Mouse (Mus musculus): Measurements from ENCODE around the gene Hist2h2aa1. TPM values are rescaled to one million over a fixed set of nuclear protein-coding genes. Genes with fewer than 3 reads are reported as not detected.
"Not testable (repeated sequence)": the region's sequence is repeated elsewhere in the genome, so short reads cannot be mapped to it uniquely, and the experiment has no call there.

The Hist2h2aa1 gene
- polyA plus RNA-seq, 1 experiment from 2014 or later, result 14.6 TPM

DNA sequence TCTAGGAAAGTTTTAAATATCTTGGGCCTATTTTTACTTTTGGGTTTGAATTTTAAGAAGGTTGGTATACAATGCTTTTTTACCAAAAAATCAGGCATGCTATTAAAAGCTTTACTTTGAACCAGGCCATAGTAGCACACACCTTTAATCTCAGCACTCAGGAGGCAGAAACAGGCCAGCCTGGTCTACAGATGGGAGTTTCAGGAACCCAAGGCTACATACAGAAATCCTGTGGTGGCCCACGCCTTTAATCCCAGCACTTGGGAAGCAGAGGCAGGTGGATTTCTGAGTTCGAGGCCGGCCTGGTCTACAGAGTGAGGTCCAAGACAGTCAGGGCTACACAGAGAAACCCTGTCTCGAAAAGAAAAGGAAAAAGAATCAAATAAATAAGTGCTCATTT lies 22.2 kb downstream of the Hist2h2aa1 start:
- DNase-seq (ENCODE audit: low spot score) (no peak), ATAC-seq (ENCODE audit: low FRiP score) (no peak)
- H3K9ac ChIP-seq (ENCODE audit: low read depth, low read length), result no peak overlapping the region
- no peaks in the 10 kb centered on the region for H3K9me3 ChIP-seq (ENCODE audit: control insufficient read depth, low read length)
- no peak overlapping the region for H3K4me3 ChIP-seq (ENCODE audit: low read depth, low read length)
- no peaks in the 10 kb centered on the region for H3K36me3 ChIP-seq (ENCODE audit: control insufficient read depth, insufficient read depth, low read length)
- H3K27ac ChIP-seq (ENCODE audit: low read depth, low read length), result peak overlapping the region; percentile 85
- no peaks in the 10 kb centered on the region for H3K27me3 ChIP-seq (ENCODE audit: control insufficient read depth, insufficient read depth, low read length)
- H3K4me2 ChIP-seq (replicated peaks; ENCODE audit: low read depth, low read length), result no peak overlapping the region
- H3K4me1 ChIP-seq (replicated peaks; ENCODE audit: control insufficient read depth, insufficient read depth, low read length), result 0 out of 2 replicates have a peak, but pooled peaks cover 2% of the 10 kb centered on the region
- 83% methylated on average over 4 of the region's 4 CpGs for WGBS

DNA sequence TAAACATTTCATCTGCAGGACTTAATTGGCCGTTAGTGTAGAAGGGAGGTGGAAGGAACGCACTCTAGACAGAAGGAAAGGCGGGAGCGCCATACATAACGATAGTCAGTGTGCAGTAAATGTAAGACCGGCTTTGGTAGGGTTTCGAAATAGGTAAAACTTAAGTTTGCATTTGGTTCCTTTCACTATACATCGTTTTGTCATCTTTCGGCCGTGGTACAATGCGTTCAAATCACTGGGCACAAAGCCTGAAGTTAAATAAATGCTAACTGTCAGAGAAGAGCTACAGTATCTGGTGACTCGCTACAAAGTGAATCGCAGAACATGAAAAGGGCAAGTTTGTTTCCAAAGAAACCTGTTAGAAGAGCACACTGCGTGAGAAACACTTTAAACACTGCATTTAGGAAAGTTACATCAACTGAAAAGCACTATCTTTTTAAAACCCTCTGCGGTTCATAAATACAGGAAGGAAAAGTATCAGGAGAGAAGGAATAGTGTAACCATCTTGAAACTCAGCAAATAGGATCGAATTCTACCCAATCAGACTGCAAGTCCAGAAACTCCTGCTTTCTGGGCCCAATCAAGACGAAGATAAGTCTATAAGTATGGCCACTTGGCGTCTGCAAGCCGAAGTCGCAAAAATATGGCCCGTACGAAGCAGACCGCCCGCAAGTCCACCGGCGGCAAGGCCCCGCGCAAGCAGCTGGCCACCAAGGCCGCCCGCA lies 22.9 kb downstream of the Hist2h2aa1 start, which contains the start of gene Hist2h3b:
Hist2h3b (plus strand) TSS at position 604 of the 725 bp plus-strand sequence.
- H3K9ac ChIP-seq (ENCODE audit: low read depth, low read length), result peak within 1 kb of the TSS; percentile 75
- H3K4me1 ChIP-seq (replicated peaks; ENCODE audit: control insufficient read depth, insufficient read depth, low read length), result 0 out of 2 replicates have a peak, but pooled peaks cover 2% of the 10 kb centered on the region
- peak within 1 kb of the TSS; percentile 92 for H3K27ac ChIP-seq (ENCODE audit: low read depth, low read length)
- H3K4me2 ChIP-seq (replicated peaks; ENCODE audit: low read depth, low read length), result peak within 1 kb of the TSS; percentile 82
- no peaks in the 10 kb centered on the region for H3K36me3 ChIP-seq (ENCODE audit: control insufficient read depth, insufficient read depth, low read length)
- ATAC-seq (ENCODE audit: low FRiP score), result peak; percentile 73
- peak within 1 kb of the TSS; percentile 56 for H3K4me3 ChIP-seq (ENCODE audit: low read depth, low read length)
- no peaks in the 10 kb centered on the region for H3K27me3 ChIP-seq (ENCODE audit: control insufficient read depth, insufficient read depth, low read length)
- no peaks in the 10 kb centered on the region for H3K9me3 ChIP-seq (ENCODE audit: control insufficient read depth, low read length)
- peak; percentile 79 for DNase-seq (ENCODE audit: low spot score)
- 27% methylated on average over 29 of the region's 30 CpGs for WGBS

DNA sequence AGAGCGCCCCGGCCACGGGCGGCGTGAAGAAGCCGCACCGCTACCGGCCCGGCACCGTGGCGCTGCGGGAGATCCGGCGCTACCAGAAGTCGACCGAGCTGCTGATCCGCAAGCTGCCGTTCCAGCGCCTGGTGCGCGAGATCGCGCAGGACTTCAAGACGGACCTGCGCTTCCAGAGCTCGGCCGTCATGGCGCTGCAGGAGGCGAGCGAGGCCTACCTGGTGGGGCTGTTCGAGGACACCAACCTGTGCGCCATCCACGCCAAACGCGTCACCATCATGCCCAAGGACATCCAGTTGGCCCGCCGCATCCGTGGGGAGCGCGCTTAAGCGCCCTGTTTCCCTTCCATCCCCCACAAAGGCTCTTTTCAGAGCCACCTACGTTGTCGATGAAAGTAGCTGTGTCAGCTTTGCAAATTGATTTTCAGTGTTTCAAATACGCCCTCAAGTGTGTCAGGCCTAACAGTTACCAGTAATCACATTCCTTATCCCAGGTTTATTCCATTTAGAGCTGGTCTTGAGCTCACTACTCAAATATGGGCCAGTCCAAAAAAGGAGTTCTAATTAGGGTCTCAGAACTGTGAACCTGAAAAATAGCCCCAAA lies 23.6 kb downstream of the Hist2h2aa1 start:
- not testable (repeated sequence) for H3K27me3 ChIP-seq (ENCODE audit: control insufficient read depth, insufficient read depth, low read length); DNase-seq (ENCODE audit: low spot score); H3K36me3 ChIP-seq (ENCODE audit: control insufficient read depth, insufficient read depth, low read length); H3K4me1 ChIP-seq (replicated peaks; ENCODE audit: control insufficient read depth, insufficient read depth, low read length); H3K9me3 ChIP-seq (ENCODE audit: control insufficient read depth, low read length)
- H3K27ac ChIP-seq (ENCODE audit: low read depth, low read length), result peak overlapping the region; percentile 92
- peak; percentile 65 for ATAC-seq (ENCODE audit: low FRiP score)
- H3K9ac ChIP-seq (ENCODE audit: low read depth, low read length), result peak overlapping the region; percentile 75
- 1% methylated on average over 9 of the region's 44 CpGs for WGBS
- peak overlapping the region; percentile 56 for H3K4me3 ChIP-seq (ENCODE audit: low read depth, low read length)
- peak overlapping the region; percentile 82 for H3K4me2 ChIP-seq (replicated peaks; ENCODE audit: low read depth, low read length)

DNA sequence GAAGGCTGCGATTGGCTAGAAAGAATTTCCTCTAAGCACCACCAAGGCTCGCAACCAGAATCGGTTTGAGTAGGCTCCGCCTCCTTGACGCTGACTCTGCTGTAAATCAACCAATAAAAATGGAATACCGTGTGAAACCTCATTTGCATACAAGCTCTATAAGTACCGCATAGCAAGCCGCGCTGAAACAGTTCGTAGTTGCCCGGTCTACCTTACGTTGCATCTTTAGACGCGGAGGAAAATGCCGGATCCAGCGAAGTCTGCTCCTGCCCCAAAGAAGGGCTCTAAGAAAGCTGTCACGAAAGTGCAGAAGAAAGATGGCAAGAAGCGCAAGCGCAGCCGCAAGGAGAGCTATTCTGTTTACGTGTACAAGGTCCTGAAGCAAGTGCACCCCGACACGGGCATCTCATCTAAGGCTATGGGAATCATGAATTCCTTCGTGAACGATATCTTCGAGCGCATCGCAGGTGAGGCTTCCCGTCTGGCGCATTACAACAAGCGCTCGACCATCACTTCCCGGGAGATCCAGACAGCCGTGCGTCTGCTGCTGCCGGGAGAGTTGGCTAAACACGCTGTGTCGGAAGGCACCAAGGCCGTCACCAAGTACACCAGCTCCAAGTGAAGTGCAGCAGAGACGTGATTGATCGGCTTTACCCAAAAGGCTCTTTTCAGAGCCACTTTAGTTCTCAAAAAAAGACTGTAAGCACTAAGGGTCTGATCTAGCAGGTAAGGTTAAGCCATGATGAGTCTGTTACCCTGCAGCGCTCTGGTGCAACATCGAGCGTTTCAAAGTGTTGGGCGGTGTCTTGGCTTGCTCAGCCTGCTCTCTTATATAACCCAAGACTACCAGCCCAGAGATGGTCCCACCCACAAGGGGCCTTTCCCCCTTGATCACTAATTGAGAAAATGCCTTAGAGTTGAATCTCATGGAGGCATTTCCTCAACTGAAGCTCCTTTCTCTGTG lies 24.5 kb downstream of the Hist2h2aa1 start, which contains the start of gene Hist2h2bb:
Hist2h2bb (plus strand) TSS at position 242 of the 964 bp plus-strand sequence.
- Histone ChIP-seq H3K4me1 (replicated peaks; ENCODE audit: control insufficient read depth, insufficient read depth, low read length) (0 out of 2 replicates have a peak, but pooled peaks cover 2% of the 10 kb centered on the region), H3K9ac (ENCODE audit: low read depth, low read length) (peak within 1 kb of the TSS; percentile 81), H3K27ac (ENCODE audit: low read depth, low read length) (peak within 1 kb of the TSS; percentile 92), H3K9me3 (ENCODE audit: control insufficient read depth, low read length) (no peaks in the 10 kb centered on the region), H3K4me3 (ENCODE audit: low read depth, low read length) (peak within 1 kb of the TSS; percentile 56), H3K4me2 (replicated peaks; ENCODE audit: low read depth, low read length) (peak within 1 kb of the TSS; percentile 82), H3K36me3 (ENCODE audit: control insufficient read depth, insufficient read depth, low read length) (no peaks in the 10 kb centered on the region), H3K27me3 (ENCODE audit: control insufficient read depth, insufficient read depth, low read length) (no peaks in the 10 kb centered on the region)
- DNase-seq (ENCODE audit: low spot score), result peak; percentile 93
- ATAC-seq (ENCODE audit: low FRiP score), result peak; percentile 95
- under 1% methylated on average over 45 of the region's 45 CpGs for WGBS

DNA sequence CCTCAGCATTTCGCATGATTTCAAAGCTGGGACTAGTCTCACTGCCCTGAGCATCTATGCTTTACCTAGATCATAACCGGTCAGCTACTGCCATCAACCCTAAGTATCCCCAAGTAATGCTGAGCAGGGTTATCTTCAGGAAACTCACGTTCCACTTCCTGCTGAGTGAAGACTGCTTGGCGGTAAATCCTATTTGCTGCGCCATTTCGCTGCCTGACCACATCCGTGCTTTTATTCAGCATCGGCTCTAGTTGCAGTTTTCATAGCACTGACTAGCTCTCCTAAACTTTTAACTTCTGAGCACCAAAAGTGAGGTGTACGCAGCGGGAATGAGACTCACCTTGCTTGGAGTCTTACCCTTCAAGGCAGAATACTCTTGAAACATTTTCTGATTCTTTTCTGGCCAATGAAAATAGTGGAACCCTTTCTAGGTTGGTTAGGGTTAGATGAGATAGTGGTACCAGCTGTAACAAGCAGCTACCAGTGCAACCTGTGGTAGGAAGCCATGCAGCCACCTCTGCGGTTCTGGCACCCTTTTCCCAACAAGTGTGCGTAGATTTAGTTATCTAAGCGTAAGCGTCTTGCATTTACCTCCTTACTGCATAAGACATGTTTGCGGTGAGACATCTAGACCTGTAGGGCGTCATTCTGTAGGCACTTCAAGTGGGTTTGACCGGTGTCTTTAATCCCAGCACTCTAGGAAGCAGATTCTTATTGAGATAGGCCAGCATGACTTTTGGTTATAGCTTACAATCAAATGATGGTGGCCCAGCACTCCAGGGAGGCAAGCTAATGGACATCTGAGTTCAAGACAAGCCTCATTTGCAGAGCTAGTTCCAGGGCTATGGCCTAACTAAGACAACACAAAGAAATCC lies 28.5 kb downstream of the Hist2h2aa1 start:
- WGBS, result 91% methylated on average over 17 of the region's 17 CpGs
- H3K27ac ChIP-seq (ENCODE audit: low read depth, low read length), result no peak overlapping the region
- no peak overlapping the region for H3K4me2 ChIP-seq (replicated peaks; ENCODE audit: low read depth, low read length)
- no peaks in the 10 kb centered on the region for H3K9me3 ChIP-seq (ENCODE audit: control insufficient read depth, low read length)
- H3K4me3 ChIP-seq (ENCODE audit: low read depth, low read length), result no peak overlapping the region
- ATAC-seq (ENCODE audit: low FRiP score), result no peak
- no peaks in the 10 kb centered on the region for H3K4me1 ChIP-seq (replicated peaks; ENCODE audit: control insufficient read depth, insufficient read depth, low read length)
- H3K9ac ChIP-seq (ENCODE audit: low read depth, low read length), result no peak overlapping the region
- H3K27me3 ChIP-seq (ENCODE audit: control insufficient read depth, insufficient read depth, low read length), result no peaks in the 10 kb centered on the region
- H3K36me3 ChIP-seq (ENCODE audit: control insufficient read depth, insufficient read depth, low read length), result no peaks in the 10 kb centered on the region
- DNase-seq (ENCODE audit: low spot score), result no peak

DNA sequence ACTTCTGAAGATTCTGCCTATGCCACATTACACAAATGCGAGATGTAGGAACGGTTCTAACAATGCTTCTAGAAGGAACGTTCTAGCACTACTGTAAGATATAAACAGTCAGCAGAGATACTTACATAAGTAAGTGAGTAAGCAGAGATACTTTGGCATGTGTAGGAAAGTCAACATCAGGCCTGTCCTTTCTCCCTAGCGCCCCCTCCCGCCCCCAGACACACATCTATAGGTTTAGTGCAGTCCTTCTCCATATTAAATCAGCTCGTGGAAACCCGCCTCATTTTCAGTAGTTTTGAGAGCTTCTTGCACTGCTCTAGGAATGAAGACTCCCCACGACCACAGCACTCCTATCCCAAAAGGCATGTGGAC lies 32.1 kb downstream of the Hist2h2aa1 start:
- 17% methylated on average over 8 of the region's 8 CpGs for WGBS
- peak overlapping the region; percentile 82; the same call in 1 of the 2 replicates for H3K27ac ChIP-seq (ENCODE audit: low read depth, low read length)
- peak overlapping the region; percentile 41 for H3K4me3 ChIP-seq (ENCODE audit: low read depth, low read length)
- H3K4me2 ChIP-seq (replicated peaks; ENCODE audit: low read depth, low read length), result peak overlapping the region; percentile 75
- H3K9me3 ChIP-seq (ENCODE audit: control insufficient read depth, low read length), result no peaks in the 10 kb centered on the region
- no peaks in the 10 kb centered on the region; the same call in 1 of the 2 replicates for H3K27me3 ChIP-seq (ENCODE audit: control insufficient read depth, insufficient read depth, low read length)
- ATAC-seq (ENCODE audit: low FRiP score) (peak; percentile 59), DNase-seq (ENCODE audit: low spot score) (peak; percentile 71)
- H3K4me1 ChIP-seq (replicated peaks; ENCODE audit: control insufficient read depth, insufficient read depth, low read length), result no peaks in the 10 kb centered on the region
- no peaks in the 10 kb centered on the region for H3K36me3 ChIP-seq (ENCODE audit: control insufficient read depth, insufficient read depth, low read length)
- peak overlapping the region; percentile 59; the same call in 1 of the 2 replicates for H3K9ac ChIP-seq (ENCODE audit: low read depth, low read length)

DNA sequence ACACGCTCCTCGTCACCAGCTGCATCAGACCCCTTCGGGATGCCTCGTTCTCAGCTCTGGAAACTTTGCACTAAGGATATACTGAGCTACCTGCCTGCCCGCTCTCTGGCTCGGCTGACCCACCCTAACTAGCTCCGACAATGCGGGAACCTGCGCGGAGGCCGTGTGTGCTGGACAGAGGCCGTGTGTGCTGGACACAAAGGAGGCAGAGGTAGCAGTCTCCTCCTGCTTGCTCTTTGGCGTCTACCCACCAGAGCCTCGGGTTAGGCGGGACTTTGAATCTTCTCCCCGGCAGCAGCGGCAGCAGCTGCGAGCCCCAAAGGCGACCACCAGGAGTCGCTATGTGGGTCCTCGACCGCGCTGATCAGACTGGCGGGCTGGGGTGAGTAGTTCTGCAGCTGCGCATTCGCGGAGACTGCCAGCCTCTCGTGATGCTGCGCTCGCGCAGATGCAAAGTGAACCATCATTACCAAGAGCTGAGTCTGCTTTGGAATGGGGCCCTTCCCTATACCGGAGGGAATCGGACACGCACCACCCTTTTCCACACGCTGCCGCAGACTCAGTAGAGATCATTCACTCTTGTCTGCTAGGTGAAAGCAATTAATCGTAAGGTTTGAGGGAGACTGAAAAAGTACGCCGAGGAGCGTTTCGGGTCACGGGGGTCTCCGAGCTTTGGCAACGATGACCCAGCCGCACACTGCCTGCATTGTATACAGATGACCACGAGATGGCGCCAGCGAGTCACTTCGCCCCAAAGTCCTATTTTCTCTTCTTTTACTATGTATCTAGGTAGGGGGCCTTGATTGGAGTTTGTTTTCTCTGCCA lies 32.7 kb downstream of the Hist2h2aa1 start:
- Histone ChIP-seq H3K4me3 (ENCODE audit: low read depth, low read length) (peak overlapping the region; percentile 41), H3K9me3 (ENCODE audit: control insufficient read depth, low read length) (no peaks in the 10 kb centered on the region), H3K27ac (ENCODE audit: low read depth, low read length) (peak overlapping the region; percentile 82), H3K27me3 (ENCODE audit: control insufficient read depth, insufficient read depth, low read length) (no peaks in the 10 kb centered on the region; the same call in 1 of the 2 replicates), H3K9ac (ENCODE audit: low read depth, low read length) (peak overlapping the region; percentile 59), H3K36me3 (ENCODE audit: control insufficient read depth, insufficient read depth, low read length) (no peaks in the 10 kb centered on the region), H3K4me2 (replicated peaks; ENCODE audit: low read depth, low read length) (peak overlapping the region; percentile 75), H3K4me1 (replicated peaks; ENCODE audit: control insufficient read depth, insufficient read depth, low read length) (no peaks in the 10 kb centered on the region)
- WGBS, result under 1% methylated on average over 49 of the region's 49 CpGs
- DNase-seq (ENCODE audit: low spot score), result peak; percentile 93
- peak; percentile 97 for ATAC-seq (ENCODE audit: low FRiP score)

All from hindbrain, embryonic 11.5 days (tissue).